Mouse (Mus musculus) embryonic fibroblast, embryonic 13.5 days (primary cell): ENCODE measurements around the gene Zfp341.

ENCODE experiments used
- CTCF ChIP-seq: IDR thresholded peaks from 2 replicates; pipeline ENCODE4 v1.5.1; 2011; ENCODE audit warnings: mild to moderate bottlenecking, control low read depth, low read length, moderate library complexity, borderline replicate concordance; ENCODE audit not compliant: insufficient read depth
- POLR2A ChIP-seq: IDR thresholded peaks from 2 replicates; pipeline ENCODE4 v1.6.1; 2011; ENCODE audit warnings: low read depth, mild to moderate bottlenecking, control low read depth, low read length, moderate library complexity

DNA sequence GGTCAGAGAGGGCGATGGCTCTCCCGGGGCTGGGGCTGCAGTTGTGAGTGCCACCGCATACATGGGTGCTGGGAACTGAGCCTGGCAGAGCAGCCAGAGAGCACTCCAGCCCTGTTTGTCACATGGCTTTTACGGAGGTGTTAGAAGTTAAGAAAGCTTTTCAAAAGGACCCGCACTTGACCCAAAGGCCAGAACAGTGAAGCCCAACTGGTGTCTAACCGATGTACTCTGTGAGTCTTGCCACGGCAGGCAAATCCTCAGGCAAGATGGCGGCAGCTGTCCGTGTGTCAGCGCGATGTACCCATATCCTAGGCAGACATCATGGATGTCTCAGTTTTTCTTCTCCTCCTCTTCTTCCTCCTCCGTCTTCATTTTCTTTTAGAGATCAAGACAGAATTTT is 41.9 kb downstream of the Zfp341 start:
- no peak for TF ChIP-seq CTCF
- no peak for TF ChIP-seq POLR2A
